Mouse (Mus musculus) lung, adult 2 months (tissue): ENCODE data around the gene Mylpf. TPM values are rescaled to one million over a fixed set of nuclear protein-coding genes. Genes with fewer than 3 reads are reported as not detected.

Experiments used
- DNase-seq: peaks from one replicate; pipeline ENCODE4 v3.0.0; 2022
- H3K4me1 ChIP-seq: fragments of 200-500 bp; 2 replicates; pipeline ENCODE4 v1.6.1; 2011; ENCODE audit warnings: low read length; ENCODE audit not compliant: control insufficient read depth, insufficient read depth
- H3K4me3 ChIP-seq: fragments of 200-500 bp; replicated peaks from 2 replicates; pipeline ENCODE3; 2011; ENCODE audit warnings: low read depth, mild to moderate bottlenecking, control low read depth, low read length; ENCODE audit errors: extremely low read depth
- CTCF ChIP-seq: fragments of 200-500 bp; IDR thresholded peaks from 2 replicates; pipeline ENCODE4 v1.5.1; 2011; ENCODE audit warnings: mild to moderate bottlenecking, low read length, control low read depth; ENCODE audit not compliant: insufficient read depth
- POLR2A ChIP-seq: fragments of 200-500 bp; IDR thresholded peaks from 2 replicates; pipeline ENCODE4 v1.6.1; 2011; ENCODE audit warnings: low read depth, mild to moderate bottlenecking, control low read depth, low read length, borderline replicate concordance; ENCODE audit errors: extremely low read depth
- WGBS: fragments of 180-500 bp; shearing (Covaris S2); methylation state at CpG from one replicate; pipeline ENCODE4 v1.1.7; 2018; 5-methylcytosine and 5-hydroxymethylcytosine counted together
- polyA plus RNA-seq: library from polyadenylated mRNA; depleted of rRNA; stranded (reverse); fragments of >200 nt; gene quantifications from 2 replicates; pipeline ENCODE4 v1.2.3, GENCODE M21; 2012

Mylpf gene
- polyA plus RNA-seq, 1 experiment = 135 TPM

DNA sequence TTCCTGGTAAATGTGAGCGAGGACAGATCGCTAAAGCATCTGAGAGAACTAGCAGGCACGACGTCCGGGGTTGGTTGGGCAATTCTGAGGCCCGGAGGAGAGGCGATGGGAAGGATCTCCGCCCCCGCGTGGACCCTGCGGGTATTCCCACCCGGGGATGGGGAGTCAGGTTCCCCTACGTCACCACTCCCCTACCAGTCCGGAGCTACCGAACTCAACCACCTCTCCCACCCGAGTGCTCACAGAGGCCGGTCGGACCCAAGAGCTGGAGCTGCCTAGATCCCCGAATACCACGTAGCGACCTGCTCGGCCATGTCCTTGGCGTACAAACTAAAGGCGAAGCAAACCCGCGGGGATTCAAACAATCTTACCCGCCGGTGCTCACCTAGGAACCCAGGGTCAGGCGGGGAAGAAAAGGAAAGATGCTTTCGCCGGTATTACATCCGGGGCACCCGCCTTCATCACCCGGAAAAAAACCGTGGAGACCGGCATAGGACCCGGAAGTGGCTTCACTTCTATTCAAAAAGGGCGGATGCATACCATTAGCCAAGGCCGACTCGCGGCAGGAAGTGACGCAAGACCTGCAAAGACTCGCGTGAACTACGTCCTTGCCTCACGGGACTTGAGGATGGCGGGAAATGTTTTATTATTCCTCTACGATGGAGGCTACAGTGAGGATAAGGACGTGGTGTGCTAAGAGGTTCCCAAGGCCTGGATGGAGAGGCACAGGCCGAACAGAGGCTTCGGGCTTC, 13.0 kb upstream of the Mylpf start, which contains the start of gene Cd2bp2:
Gene Cd2bp2 (minus strand): TSS at position 507 of the 752 bp plus-strand sequence.
- Histone ChIP-seq H3K4me1 (peaks cover 9% of the 10 kb centered on the region), H3K4me3 (peak within 1 kb of the TSS; percentile 82)
- peak; percentile 92 for DNase-seq
- TF ChIP-seq CTCF = no peak
- TF ChIP-seq POLR2A = peak; percentile 52; the same call in 1 of the 2 replicates
- WGBS = under 1% methylated on average over 51 of the region's 51 CpGs

DNA sequence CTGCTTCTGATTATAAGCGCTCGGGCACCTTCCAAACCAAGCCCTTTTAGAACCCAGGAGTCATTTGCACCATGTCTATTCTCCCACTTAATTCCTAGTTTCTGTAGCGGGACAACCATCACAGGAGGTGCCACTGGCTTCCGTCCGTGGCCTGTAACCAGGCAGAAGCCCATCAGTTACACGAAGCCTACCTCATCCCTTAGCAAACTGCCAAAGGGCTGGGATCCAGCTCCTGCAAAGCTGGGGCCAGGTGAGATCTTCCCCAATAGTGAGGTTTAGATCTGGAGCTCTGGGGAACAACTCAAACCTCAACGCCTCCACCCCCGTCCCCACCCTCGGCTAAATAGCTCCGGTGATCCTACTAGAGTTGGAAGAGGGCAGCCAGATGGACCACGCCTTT, 12.2 kb upstream of the Mylpf start:
- TF ChIP-seq CTCF = no peak
- no peak for TF ChIP-seq POLR2A
- DNase-seq = no peak
- Histone ChIP-seq H3K4me3 (no peak overlapping the region), H3K4me1 (peaks cover 9% of the 10 kb centered on the region)
- whole genome bisulfite sequencing = 49% methylated on average over 11 of the region's 11 CpGs

DNA sequence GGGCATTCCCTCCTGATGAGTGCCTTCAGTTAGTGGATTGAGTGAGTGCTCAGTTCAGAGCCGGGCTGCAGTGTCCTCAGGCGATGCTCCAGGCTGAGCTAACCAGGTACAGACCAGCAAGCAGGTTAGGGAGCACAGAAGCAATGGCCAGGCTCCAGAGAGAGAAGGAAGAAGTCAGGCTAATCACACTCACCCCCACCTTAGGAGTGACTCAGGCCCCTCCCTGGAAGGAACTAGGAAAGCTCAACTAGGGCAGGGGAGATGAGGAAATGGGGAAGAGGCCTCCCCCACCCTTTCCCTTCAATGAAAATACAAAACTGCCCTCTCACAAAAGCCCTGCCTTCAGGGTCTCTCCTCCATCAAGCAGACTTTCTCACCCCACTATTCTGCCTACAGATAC, 2.1 kb upstream of the Mylpf start:
- no peak for TF ChIP-seq POLR2A
- TF ChIP-seq CTCF = no peak
- WGBS = 37% methylated on average over 2 of the region's 2 CpGs
- DNase-seq = no peak
- peaks cover 4% of the 10 kb centered on the region for H3K4me1 ChIP-seq
- H3K4me3 ChIP-seq = peak overlapping the region; percentile 83

DNA sequence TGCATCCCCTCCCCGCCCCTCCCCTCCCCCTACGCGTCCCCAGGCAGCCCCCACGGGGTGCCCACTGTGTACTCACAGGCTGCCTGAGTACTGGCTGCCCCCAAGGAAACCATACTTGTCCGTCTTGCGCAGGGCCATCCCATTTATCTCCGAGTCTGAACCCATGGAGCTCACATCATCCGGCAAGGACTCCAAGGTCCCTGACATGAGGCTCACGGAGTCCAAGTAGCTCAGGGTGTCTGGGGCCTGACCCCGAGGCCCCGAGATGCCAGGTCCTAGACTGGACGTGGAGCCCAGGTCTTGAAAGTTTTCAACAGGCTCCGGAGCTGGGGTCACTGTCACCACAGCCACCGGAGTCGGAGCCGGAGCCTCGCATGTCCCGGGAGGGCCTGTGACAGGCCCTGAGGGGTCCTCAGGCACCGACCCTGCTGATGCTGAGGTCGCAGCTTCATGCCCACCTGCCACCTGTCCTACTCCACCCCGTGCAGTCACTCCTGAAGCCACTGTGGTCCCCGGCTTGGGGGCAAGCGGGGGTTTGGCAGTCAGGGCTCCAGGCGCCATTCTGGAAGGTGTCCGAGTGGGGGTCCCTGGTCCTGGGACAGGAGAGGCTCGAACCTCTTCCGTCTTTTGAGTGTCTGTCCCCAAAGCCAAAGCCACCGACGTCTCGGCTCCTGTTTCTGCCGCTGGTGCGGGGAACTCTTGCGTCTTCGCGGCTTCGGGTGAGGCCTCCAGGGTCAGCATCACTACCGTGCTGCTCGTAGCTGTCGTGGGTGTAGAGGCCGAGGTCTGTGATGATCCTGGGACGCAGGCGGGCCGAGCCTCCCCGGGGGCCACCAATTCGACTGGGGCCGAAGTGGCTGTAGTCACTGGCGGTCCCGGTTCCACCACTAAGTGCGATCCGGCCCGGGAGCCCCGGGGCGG, 1.1 kb upstream of the Mylpf start:
- peaks cover 4% of the 10 kb centered on the region for H3K4me1 ChIP-seq
- peak overlapping the region; percentile 83 for H3K4me3 ChIP-seq
- TF ChIP-seq POLR2A (no peak), CTCF (no peak)
- DNase-seq = no peak
- WGBS = under 1% methylated on average over 53 of the region's 53 CpGs

DNA sequence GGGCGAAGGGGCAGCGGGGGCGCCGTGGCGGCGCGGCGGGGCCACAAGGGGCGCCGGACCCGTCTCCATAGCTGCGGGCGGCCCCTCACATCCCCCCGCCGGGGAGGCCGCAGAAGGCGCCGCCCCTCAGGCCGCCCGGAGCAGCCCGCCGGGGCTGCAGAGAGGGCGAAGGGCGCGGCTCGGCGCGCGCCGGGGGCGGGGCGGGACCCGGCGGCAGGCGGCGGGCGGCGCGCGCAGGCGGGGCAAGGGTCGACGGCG, 466 bp upstream of the Mylpf start, which contains the start of gene Tbc1d10b:
Gene Tbc1d10b (minus strand): TSS at position 174 of the 258 bp plus-strand sequence.
- under 1% methylated on average over 28 of the region's 44 CpGs for WGBS
- no peak for DNase-seq
- no peak for TF ChIP-seq POLR2A
- TF ChIP-seq CTCF = no peak
- Histone ChIP-seq H3K4me1 (peaks cover 4% of the 10 kb centered on the region), H3K4me3 (peak within 1 kb of the TSS; percentile 83)

DNA sequence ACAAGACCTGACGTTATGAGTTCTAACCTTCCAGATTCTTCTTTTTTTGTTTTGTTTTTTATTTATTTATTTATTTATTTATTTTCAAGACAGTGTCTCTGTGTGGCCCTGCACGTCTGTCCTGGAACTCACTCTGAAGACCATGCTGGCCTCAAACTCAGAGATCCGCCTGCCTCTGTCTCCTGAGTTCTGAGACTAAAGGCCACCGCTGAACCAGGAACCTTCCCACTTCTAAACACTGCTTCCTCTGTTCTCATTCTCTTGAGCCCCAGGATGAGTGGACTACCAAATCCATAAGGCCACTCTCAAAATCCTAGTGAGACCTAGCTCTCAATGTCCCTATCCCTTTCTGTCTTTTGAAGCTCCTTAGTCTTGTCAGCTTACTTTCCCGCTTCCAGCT, 1.2 kb downstream of the Mylpf start:
- H3K4me1 ChIP-seq = peaks cover 4% of the 10 kb centered on the region
- TF ChIP-seq POLR2A = no peak
- no peak for TF ChIP-seq CTCF
- 77% methylated on average over 5 of the region's 5 CpGs for WGBS
- H3K4me3 ChIP-seq = no peak overlapping the region
- DNase-seq = no peak

DNA sequence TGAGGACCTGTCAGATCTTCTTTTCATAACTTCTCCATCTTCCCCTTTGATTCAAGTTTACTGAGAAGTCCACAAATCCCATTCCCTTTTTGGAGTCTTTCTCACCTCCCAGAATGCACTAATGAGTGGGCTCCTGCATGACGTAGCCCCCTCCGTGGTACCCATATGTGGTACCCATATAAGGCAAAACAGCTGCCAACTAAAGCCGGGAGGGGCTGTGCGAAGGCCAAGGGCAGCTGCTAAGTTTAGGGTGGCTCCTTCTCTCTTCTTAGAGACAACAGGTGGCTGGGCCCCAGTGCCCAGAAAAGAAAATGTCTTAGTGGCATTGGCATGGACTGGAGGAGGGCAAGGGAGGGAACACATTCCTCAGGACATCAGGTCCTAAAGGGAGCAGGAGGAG, 1.6 kb downstream of the Mylpf start:
- no peak for DNase-seq
- WGBS = 84% methylated on average over 4 of the region's 4 CpGs
- TF ChIP-seq POLR2A (no peak), CTCF (no peak)
- H3K4me3 ChIP-seq = no peak overlapping the region
- peaks cover 4% of the 10 kb centered on the region for H3K4me1 ChIP-seq

DNA sequence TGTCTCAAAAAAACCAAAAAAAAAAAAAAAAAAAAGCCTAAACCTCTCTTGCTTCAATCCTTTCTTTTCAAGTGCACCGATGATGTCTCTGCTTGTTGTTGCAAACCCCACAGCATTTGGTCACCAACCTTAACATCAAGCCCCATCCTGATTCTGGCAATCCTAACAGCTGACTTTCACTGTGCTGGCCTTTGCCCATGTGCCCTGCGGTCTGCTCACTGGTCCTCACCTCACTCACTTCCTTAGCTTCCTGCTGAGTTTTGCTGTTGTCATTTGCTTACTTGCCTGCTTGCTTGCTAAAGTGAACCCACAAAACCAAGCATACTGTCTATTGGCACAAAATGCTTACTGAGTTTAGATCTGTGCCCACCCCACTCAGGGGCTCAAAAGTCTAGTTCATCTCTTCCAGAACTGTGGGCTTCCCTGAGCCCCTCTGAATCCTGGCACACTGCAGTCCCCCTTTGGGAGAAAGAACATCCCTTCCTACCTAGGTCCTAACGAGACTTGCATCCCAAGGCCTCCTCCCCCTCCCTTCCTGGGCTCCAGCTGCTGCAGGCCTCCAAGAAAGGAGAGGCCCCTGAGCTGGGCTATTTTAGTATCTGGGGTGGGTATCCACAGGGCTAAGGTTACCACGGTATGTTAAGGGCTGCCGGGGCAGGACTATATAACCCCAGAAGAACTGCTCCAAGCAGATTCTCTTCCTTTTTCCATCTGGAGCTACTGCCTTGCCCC, 2.5 kb downstream of the Mylpf start:
- 72% methylated on average over 5 of the region's 5 CpGs for WGBS
- DNase-seq = no peak
- TF ChIP-seq CTCF = no peak
- TF ChIP-seq POLR2A = no peak
- H3K4me3 ChIP-seq = no peak overlapping the region
- peaks cover 7% of the 10 kb centered on the region for H3K4me1 ChIP-seq
